Mouse (Mus musculus) layer of hippocampus, adult 9-10 months (tissue): ENCODE data around the gene Stab1.

Experiments used
- DNase-seq: peaks from one replicate; pipeline ENCODE4 v3.0.0; 2022; ENCODE audit warnings: low spot score

Gene Stab1

GRCm38 (mm10) chr14:31168425-31168824 lies at the start of gene Stab1:
Gene Stab1, minus strand, starts transcription at chr14:31168641.
- DNase-seq, result no peak

- no peak for DNase-seq
These were observed 49.2 kb upstream of the Stab1 start, which contains the start of gene Sema3g for GRCm38 (mm10) chr14:31217666-31218065. Gene Sema3g, plus strand, starts transcription at chr14:31217860.

GRCm38 (mm10) chr14:31216846-31217245 lies 48.4 kb upstream of the Stab1 start, which contains the start of gene Nisch:
Gene Nisch, minus strand, starts transcription at chr14:31216946.
- no peak for DNase-seq

GRCm38 (mm10) chr14:31215157-31216002 lies 46.9 kb upstream of the Stab1 start:
- DNase-seq, result no peak

GRCm38 (mm10) chr14:31214684-31215083 lies 46.2 kb upstream of the Stab1 start:
- DNase-seq, result no peak

GRCm38 (mm10) chr14:31213868-31214267 lies 45.4 kb upstream of the Stab1 start:
- no peak for DNase-seq

- no peak for DNase-seq
These were observed 44.1 kb upstream of the Stab1 start for GRCm38 (mm10) chr14:31212499-31212898.

- DNase-seq, result no peak
These were observed 43.4 kb upstream of the Stab1 start for GRCm38 (mm10) chr14:31211854-31212253.

GRCm38 (mm10) chr14:31209133-31209557 lies 40.7 kb upstream of the Stab1 start:
- DNase-seq, result no peak

GRCm38 (mm10) chr14:31208084-31208483 lies 39.6 kb upstream of the Stab1 start, which contains the start of gene Tnnc1:
Gene Tnnc1, plus strand, starts transcription at chr14:31208312.
- DNase-seq, result no peak

- no peak for DNase-seq
These were observed 38.8 kb upstream of the Stab1 start for GRCm38 (mm10) chr14:31207070-31207830.

- peak; percentile 85 for DNase-seq
These were observed 38.1 kb upstream of the Stab1 start for GRCm38 (mm10) chr14:31206472-31206981.

- no peak for DNase-seq
These were observed 37.4 kb upstream of the Stab1 start for GRCm38 (mm10) chr14:31205562-31206467.

GRCm38 (mm10) chr14:31205244-31205561 lies 36.8 kb upstream of the Stab1 start:
- DNase-seq, result no peak

- DNase-seq, result no peak
These were observed 36.4 kb upstream of the Stab1 start for GRCm38 (mm10) chr14:31204844-31205243.

GRCm38 (mm10) chr14:31200038-31200437 lies 31.6 kb upstream of the Stab1 start:
- no peak for DNase-seq

GRCm38 (mm10) chr14:31199599-31199998 lies 31.2 kb upstream of the Stab1 start:
- no peak for DNase-seq

- DNase-seq, result no peak
These were observed 29.4 kb upstream of the Stab1 start for GRCm38 (mm10) chr14:31197547-31198516.

GRCm38 (mm10) chr14:31195968-31196367 lies 27.5 kb upstream of the Stab1 start:
- no peak for DNase-seq

- DNase-seq, result no peak
These were observed 27.1 kb upstream of the Stab1 start for GRCm38 (mm10) chr14:31195521-31195920.
